Mouse (Mus musculus): ENCODE data around the gene Cyp2c23.

DNA sequence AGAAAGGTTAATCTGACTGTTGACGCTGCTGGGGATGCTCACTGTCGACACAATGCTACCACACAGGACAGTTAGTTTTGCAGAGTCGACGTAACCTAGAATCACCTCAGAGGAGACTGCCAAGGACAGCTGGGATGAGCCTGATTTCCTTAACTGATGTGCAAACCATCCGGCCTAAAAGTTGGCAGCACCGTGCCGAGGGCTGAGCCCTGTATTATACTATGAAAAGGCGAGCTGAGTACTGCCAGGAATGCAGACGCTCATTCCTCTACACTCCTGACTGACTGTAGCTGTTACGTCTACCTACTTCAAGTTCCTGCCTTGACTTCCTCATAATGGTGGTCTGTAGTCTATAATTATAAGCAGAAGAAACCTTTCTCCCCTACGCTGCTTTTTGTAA is 46.0 kb upstream of the Cyp2c23 start:
- TF ChIP-seq MAFK (IDR thresholded peaks at IDR 0.05; ENCODE audit: insufficient read depth, low read depth, low read length): no peak
- TF ChIP-seq ZC3H11A (IDR thresholded peaks at IDR 0.05; ENCODE audit: borderline replicate concordance, low read depth, low read length): no peak
